Mouse (Mus musculus): ENCODE results near the gene Amotl2. TPM values are rescaled to one million over a fixed set of nuclear protein-coding genes. Genes with fewer than 3 reads are reported as not detected.

Amotl2 gene
- total RNA-seq, 2 experiments from 2014 or later, result 56.4 to 59.5 TPM

DNA sequence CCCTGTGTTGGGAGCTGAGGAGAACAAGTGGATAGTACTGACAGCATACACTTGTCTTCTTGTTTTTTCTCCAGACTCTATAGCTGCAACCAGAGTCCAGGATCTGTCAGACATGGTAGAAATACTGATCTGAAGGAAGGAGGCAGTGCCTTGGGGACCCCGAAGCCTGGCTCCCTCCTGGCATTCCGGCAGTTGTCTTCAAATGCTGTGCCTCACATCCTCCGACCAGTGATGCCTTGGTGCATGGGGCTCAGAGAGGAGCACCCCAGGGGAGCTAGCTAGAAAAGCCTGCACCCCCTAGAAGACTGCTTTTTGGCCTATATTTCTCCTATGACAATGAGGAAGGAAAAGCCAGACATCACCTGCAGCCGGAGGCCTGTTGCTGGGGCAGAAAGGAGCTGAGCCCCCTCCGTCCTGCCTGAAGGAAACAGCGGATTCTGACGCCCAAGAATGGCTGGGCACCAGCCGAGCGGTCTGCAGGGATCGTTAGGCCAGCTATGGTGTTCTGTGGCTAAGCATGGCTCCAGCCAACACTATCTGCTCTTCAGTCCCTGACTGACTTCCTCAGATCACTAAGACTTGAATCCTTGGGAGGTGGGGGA lies 15.2 kb downstream of the Amotl2 start:
- intact Hi-C loops (cut with DNase I), result no loop called here
- DNase-seq (ENCODE audit: low spot score), result no peak

DNA sequence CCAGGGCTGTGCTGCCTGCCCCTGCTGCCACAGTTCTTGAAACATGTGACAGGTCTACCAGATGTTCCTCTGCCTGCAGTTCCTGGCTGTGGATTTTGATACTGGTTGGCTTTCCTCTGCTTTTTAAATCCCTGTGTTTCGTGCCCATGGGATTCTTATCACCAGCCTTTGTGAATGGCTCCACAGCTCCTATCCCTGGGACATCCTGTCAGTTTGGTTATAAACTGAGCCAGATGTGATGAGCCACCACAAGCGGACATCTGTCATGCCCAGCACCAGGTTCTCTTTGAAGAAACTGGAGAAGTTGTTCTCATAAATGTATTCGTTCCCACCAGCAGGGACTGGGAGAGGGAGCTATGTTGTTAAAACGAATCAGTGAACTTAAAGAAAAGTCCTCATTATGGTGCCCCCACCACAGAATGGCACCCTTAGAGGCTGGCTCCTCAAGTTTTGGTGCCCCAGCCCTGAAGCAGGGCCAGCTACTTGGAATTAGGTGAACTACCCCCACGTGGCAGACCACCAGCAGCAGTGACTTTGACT lies 15.9 kb downstream of the Amotl2 start:
- DNase-seq (ENCODE audit: low spot score), result no peak
- intact Hi-C loops (cut with DNase I), result no loop called here

DNA sequence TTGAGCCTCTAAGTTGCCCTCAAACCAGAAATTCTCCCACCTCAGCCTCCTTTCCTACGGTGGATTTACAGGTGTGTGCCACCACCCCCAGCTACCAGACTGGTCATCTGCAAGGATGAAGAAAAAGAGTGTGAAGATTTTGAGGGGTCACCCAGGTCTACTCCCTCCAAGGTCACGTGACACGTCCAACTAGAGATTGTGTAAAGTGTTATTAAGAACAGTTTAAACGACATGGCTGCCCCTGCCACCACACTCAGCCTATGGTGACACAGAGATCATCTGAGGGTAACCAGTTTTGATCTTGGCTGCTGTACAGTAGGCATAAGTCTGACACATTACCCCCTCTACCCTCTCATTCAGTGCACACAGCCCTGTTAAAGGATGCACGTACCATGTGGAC lies 17.0 kb downstream of the Amotl2 start:
- intact Hi-C loops (cut with DNase I), result no loop called here
- DNase-seq (ENCODE audit: low spot score), result no peak

DNA sequence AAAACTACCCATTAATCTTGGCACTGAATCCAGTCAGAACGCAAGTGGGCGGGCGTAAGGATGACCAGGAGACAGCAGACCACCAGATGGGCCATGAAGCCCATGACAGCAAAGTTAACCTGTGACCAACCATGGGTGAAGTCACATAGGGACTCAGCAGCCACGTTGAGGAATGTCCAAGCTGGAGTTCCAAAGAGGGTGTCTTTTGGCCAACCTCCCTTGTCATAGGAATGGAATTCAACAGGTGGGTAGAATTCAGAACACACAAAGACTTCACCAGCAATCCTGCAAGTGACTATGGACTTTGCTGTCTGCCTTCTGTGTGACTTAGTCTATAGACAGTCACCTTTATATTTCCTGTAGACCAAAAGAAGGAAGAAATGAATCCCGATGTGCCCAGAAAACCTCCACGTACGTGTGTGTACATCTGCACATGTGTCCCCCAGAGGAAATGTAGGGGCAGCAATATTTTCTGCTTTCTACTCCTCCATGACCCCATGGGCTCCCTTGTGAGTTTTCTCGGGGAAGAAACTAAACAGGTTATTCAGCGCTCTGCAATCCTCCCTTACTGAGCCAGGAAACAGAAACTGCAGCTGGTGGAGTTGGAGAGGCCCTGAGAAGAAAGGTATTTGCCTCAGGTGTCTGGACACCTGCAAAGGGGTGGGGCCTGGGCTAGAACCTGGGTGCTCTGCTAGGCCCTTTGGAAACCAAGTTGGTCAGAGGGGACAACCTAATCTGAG lies 17.7 kb downstream of the Amotl2 start:
- intact Hi-C loops (cut with DNase I), result no loop called here
- DNase-seq (ENCODE audit: low spot score), result no peak

DNA sequence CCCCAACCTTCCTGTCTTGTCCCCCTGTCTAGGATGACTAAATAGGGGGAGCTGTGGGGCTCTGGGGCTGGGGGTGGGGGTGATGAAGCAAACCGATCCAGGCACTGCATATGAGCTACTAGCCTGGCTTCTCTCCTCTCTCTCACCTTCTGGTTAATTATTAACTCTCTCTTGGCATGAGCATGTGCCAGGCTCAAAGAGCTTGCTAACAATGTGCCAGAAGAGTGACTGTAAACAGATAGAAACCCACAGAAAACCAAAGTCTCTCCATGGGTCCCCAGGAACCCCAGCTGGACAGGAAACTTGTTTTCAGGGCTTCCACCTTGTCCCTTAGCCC lies 18.2 kb downstream of the Amotl2 start:
- no peak for DNase-seq (ENCODE audit: low spot score)
- intact Hi-C loops (cut with DNase I), result no loop called here

DNA sequence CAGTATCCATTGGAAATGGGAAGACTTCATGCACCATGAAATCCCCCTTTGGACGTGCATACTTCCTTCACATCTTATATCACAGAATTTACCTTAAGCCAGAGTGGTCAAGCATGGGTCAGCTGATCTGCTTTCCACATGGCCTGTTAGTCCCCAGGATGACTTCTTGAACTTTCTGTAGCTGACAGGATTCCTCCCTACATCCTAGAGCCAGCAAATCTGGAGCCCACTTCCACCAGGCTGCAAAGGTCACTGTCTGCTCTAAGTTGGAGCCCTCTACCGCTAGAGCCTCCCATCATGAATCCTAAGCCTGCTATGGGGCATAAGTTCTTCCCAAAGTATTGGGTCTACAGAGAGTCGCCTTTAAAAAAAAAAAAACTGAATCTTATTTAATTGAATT lies 18.8 kb downstream of the Amotl2 start:
- intact Hi-C loops (cut with DNase I), result no loop called here
- DNase-seq (ENCODE audit: low spot score), result no peak

DNA sequence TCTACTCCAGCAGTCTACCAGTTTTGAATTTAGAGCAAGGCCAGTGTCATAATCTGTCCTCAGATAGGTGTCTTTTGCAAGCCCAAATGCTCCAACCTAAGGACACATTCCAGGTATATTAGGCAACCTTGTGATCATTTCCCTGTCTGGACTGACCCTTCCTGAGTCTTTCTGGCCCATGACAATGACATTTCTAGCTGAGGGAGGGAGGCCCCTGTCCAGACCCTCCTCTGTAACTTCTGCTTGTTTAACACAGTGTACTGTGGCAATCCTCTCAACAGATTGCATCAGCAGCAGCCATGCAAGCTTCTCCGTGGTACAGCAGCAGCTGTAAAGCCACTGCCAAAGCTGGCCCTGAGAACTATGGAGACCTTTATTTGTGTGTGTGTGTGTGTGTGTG lies 19.5 kb downstream of the Amotl2 start:
- no peak for DNase-seq (ENCODE audit: low spot score)
- intact Hi-C loops (cut with DNase I), result no loop called here

DNA sequence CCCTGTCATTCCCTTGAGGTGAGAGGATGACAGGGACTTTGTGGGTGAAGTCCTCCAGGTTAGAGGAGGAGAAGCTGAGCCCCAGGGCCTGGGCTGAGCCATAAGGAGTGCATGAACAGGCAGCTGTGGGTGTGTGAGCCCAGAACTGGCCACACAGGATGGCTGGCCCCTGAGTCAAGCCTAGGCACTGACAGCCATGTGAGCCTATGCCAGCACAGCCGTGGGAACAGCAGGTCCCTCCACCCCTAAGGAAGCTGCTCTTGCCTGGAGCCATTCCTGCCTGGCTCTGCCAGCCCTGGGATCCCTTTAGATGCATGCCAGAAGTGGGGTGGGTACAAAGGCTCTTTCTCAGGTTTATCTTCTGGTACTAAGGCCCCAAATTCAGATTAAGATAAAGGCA lies 20.9 kb downstream of the Amotl2 start:
- intact Hi-C loops (cut with DNase I), result no loop called here
- no peak for DNase-seq (ENCODE audit: low spot score)

DNA sequence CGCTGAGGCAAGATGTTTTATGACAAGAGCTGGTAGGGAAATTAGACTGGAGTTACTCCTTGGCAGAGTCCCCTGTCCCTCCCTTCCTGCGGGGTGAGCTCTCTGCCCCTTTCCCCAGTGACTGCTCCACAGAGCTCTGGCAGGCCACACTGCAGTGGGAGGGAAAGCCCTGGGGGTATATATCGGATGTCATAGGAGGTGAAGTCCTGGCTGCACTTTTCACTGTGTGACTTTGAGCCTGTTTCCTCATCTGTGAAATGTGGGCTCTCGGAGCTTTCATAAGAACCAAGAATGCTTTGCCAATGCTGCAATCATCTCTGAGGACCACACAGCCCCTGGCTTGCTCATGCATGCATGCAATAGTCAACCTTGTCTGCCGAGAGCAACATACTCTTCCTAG lies 30.3 kb downstream of the Amotl2 start:
- intact Hi-C loops (cut with DNase I), result no loop called here
- peak; percentile 35 for DNase-seq (ENCODE audit: low spot score)

DNA sequence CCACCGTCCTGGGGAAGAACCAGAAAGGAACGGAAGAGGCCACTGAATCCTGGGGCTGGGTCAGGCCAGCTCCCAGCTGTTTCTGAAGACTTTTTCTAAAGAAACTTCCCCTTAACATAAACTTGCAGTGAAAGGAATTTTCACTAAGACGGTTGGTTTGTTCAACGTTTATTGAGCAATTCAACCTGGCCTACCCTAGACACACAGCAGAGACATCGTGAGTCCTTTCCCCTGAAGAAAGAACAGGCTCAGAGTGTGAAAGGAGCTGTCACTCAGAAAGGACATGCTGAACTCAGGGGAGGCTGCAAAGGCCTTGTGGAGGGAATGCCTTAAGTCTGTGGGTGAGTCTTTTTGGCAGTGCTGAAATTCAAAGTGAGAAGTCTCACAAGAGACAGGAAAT lies 31.4 kb downstream of the Amotl2 start:
- DNase-seq (ENCODE audit: low spot score), result no peak
- intact Hi-C loops (cut with DNase I), result no loop called here

DNA sequence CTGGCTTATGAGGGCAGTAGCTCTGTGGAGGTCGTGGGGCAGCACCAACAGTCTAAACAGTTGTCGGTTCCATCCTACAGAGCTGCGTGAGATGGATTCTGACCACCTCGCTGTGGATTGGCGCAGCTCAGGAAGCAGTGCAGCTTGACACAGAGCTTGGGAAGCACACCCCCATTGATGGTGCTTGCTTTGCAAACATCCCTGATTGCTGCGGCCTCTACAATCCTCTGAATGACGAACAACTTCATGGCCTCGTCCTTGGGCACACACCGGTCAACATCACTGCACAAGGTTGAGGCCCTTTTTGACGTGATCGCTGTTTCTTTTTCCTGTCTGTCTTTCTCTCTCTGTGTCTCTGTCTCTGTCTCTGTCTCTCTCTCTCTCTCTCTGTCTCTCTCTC lies 32.7 kb downstream of the Amotl2 start:
- DNase-seq (ENCODE audit: low spot score), result no peak
- intact Hi-C loops (cut with DNase I), result no loop called here

DNA sequence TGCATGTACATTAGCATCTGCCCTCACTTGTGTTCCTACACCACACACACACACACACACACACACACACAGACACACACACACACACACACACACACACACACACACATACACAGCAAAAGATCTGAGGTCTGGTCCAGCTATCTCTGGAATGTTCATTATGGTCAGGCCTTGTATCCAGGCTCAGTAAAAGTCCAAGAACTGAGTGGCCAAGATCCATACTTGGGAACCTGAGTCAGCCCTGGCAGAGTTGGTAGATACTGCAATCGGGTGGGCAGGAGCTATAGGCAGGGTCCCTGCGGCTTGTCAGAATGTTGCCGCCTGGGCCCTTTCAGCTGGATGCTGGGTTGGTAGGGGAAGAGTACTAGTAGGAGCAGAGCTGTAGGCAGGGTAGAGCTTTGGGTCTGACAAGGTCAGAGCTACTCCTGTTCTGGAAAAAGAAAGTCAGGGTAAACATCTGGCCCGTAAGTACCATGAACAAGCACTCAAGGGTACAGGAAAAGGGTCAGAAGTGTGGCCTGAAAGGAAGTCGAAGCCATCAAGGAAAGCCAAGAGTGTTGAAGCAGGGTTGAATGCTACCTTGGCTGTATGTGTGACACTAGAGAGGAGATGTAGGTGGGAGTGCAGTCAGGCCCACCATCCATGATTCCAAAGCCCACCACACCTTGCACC lies 35.3 kb downstream of the Amotl2 start:
- DNase-seq (ENCODE audit: low spot score), result no peak
- intact Hi-C loops (cut with DNase I), result no loop called here

DNA sequence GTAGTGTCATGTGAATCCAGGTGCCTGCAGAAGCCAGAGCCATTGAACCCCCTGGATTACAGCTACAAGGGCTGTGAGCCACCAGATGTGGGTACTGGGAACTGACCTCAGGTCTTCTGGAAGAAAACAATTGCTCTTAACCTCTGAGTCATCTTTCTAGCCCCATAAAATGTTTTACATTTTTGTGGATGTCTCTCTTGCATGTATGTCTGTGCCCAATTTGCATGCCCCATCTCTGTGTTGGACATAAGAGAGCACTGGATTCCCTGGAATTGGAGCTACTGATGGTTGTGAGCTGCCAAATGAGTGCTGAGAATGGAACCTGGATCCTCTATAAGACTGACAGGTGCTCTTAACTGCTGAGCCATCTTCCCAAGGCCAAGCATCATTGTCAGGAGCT lies 36.8 kb downstream of the Amotl2 start:
- intact Hi-C loops (cut with DNase I), result no loop called here
- no peak for DNase-seq (ENCODE audit: low spot score)

DNA sequence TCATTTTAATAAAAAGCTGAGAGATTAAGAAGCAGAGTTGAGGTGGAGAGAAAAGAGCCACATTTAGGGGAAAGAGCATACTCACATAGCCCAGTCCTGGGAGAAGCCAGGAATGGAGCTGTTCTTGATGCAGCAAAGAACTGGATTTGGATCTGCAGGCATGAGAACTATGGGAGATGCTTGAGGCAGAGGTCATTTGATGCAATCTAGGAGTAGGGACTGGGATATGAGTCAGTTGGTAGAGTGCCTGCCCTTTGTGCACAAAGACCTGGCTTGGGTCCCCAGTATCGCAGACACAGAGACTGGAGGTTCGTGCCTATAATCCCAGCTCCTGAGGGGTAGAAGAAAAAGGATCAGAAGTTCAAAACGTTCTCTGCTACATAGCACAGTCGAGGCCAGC lies 38.7 kb downstream of the Amotl2 start:
- intact Hi-C loops (cut with DNase I), result no loop called here
- no peak for DNase-seq (ENCODE audit: low spot score)

DNA sequence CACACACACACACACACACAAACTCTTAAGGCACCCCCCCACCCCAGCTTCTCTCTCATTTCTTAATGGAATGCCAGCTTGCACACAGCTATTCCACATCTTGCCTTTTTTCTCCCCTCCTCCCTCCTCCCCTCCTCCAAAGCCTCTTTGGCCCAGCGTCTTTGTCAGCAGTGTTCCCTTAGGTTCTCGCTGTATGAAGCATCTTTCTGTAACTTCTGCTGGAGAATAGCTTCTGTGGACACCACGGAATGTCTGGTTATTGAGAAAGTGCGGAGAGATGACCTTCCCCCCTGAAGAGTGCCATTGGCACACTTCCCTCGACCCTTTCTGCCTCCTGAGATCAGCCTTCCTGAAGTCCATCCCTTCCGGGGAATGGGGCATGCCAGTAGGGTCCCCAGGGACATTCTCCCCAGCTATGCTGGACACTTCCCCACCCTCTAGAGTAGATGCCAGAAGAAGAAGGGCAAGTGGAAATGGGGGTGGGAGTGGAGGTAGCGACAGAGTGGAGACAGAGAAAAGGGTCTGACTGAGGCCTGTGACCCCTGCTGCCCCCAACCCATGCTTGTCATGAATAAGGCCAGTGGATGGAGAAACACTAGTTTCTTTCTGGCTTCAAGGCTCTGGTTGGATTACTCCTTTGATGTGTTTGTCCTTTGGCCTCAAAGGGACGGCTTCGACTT lies 39.3 kb downstream of the Amotl2 start:
- no peak for DNase-seq (ENCODE audit: low spot score)
- intact Hi-C loops (cut with DNase I), result no loop called here

DNA sequence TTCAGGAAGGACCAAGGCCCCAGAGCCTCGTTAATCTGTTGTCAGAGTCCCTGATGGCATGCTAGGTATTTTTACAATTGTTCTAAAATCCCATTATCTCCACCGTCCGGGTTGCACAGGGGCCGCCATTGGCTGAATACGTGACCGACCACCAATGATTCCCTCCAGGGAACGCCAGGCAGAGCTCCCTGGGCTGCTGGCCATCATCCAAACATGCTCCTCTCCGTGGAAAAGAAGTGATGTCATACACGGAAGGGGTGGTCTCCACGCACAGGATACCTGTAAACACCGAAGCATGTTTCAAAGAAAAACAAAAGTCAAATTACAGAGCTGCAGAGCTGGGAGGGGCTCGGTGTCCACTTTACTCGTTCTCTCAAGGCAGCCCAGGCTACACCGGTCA lies 39.9 kb downstream of the Amotl2 start:
- intact Hi-C loops (cut with DNase I), result no loop called here
- no peak for DNase-seq (ENCODE audit: low spot score)

DNA sequence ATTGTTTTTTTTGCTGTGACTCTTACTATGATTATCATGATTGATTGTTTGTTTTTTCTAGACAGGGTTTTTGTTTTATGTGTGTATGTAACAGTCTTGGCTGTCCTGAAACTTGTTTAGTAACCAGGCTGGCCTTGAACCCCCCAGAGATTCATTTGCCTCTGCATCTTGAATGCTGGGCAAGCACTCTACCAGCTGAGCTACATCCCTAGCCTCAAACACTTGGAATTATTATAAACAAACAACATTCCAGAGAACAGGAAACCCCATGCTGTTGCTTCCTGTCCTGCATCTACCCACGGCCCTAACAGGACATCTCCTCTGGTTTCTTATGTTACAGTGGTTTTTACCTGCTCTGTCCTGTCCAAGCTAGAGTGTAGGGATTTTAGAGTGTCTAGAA lies 42.4 kb downstream of the Amotl2 start:
- DNase-seq (ENCODE audit: low spot score), result no peak
- intact Hi-C loops (cut with DNase I), result no loop called here

DNA sequence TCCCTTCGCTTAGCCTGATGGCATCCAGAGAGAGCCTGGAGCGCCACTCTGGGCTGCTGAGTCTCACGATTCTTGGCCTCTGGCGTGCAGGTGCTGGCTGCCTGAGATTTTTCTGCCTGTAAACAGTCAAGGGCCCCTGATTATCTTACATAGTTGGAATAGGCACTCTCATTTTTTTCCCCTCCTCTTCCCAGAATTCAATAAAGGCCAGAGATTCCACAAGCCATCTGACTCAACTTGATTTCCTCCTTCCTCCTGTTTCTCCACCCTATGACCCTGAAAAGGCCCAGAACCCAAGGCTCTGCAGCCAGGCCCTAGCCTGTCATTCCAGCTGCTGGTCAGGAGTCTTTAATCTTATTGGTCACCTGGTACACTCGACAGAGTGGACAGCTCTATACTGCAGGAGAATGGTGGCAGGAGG lies 43.1 kb downstream of the Amotl2 start:
- intact Hi-C loops (cut with DNase I), result loop anchor here (2.0 kb wide), 1 partner anchor 17 kb away; no protein-coding TSS in a partner anchor
- no peak for DNase-seq (ENCODE audit: low spot score)

DNA sequence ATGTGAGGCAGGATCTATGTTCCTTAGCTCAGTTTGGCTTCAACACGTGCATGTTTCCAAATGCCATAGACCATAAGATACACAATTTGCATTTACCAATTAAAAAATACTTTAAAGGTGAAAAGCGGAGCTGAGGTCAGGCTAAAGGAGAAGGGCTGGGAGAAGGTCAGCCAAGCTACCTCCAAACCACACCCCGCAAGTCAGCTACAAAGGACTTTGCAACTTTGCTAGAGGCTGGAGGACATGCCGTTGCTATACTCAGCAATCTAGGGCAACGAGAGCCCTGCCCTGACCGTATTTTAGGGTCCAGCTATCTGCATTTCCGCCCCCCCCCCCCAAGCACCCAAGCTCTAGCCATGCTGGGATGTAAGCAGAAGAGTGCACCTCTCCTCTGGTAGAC lies 45.1 kb downstream of the Amotl2 start:
- no peak for DNase-seq (ENCODE audit: low spot score)

DNA sequence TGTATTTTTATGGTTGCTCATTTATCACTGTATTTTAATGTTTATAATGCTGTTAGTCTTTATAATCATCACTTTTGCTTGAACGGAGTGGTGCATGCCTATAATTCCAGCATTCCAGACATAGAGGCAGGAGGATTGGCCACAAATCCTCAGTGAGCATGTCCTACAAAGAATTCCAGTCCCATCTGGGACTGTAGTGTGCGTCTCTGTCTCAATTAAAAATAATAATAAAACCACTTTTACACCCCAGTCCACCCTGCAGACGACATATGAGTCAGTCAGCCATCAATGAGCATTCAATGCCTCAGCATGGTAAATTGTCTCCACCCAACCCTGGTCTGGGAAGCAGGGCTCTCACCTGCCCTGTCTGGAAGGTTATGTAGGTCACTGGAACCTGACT lies 46.4 kb downstream of the Amotl2 start:
- DNase-seq (ENCODE audit: low spot score), result no peak
- intact Hi-C loops (cut with DNase I), result no loop called here

More for the DNA sequence above, 45.1 kb downstream of the Amotl2 start:
- intact Hi-C loops (cut with DNase I), result loop anchor here (2.0 kb wide), 1 partner anchor 15 kb away; no protein-coding TSS in a partner anchor

DNA sequence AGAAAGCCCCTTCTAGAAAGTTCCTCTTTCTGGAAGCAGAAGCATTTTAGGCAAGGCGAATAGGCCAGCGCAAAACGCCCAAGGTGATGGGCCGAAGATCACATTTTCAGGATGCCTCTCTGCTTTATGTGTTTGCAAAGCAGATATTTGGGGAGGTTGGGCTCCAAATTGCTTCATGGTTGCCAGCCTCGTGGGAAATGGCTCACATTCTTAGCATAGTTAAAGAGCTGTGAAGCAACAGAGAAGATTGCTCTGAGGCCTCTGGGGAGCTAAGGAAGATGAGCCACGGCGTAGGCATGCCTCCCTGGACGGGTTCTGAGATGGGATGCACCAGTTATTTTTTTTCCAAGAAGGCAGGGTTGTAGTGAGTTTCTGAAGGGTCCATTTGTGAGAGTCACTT lies 47.0 kb downstream of the Amotl2 start:
- intact Hi-C loops (cut with DNase I), result no loop called here
- no peak for DNase-seq (ENCODE audit: low spot score)

Data from heart, postnatal 25 days (tissue).